Mouse (Mus musculus): ENCODE measurements at regions not wholly inside any gene's neighbourhood (a gene's known extent, or its start where the extent isn't known, plus 50 kb on each side); places are given as distances from the start of the nearest gene placed in this dataset.

- Histone ChIP-seq H3K27me3 (replicated peaks; ENCODE audit: control insufficient read depth, insufficient read depth, low read length) (no peaks in the 10 kb centered on the region), H3K36me3 (ENCODE audit: control insufficient read depth, insufficient read depth) (no peaks in the 10 kb centered on the region), H3K9me3 (ENCODE audit: control insufficient read depth, low read length) (no peaks in the 10 kb centered on the region), H3K4me2 (ENCODE audit: low read length) (no peak overlapping the region), H3K4me1 (replicated peaks; ENCODE audit: control insufficient read depth, insufficient read depth, low read length) (no peaks in the 10 kb centered on the region), H3K27ac (ENCODE audit: low read length) (no peak overlapping the region), H3K9ac (replicated peaks; ENCODE audit: low read depth, low read length) (no peak overlapping the region), H3K4me3 (replicated peaks; ENCODE audit: low read length) (no peak overlapping the region)
- no peak for ATAC-seq
- WGBS: 89% methylated on average over 8 of the region's 8 CpGs
Measured at GRCm38 (mm10) chr14:68305166-68305565, 988.9 kb downstream of the Synb start.

- Histone ChIP-seq H3K4me1 (replicated peaks; ENCODE audit: control insufficient read depth, insufficient read depth, low read length) (no peaks in the 10 kb centered on the region), H3K9ac (replicated peaks; ENCODE audit: low read depth, low read length) (no peak overlapping the region), H3K4me2 (ENCODE audit: low read length) (no peak overlapping the region), H3K36me3 (ENCODE audit: control insufficient read depth, insufficient read depth) (no peaks in the 10 kb centered on the region), H3K27ac (ENCODE audit: low read length) (no peak overlapping the region), H3K27me3 (replicated peaks; ENCODE audit: control insufficient read depth, insufficient read depth, low read length) (no peaks in the 10 kb centered on the region), H3K4me3 (replicated peaks; ENCODE audit: low read length) (no peak overlapping the region), H3K9me3 (ENCODE audit: control insufficient read depth, low read length) (no peaks in the 10 kb centered on the region)
- ATAC-seq: no peak
- WGBS: 76% methylated on average over 4 of the region's 4 CpGs
Measured at GRCm38 (mm10) chr14:68301710-68302109, 992.4 kb downstream of the Synb start.

DNA sequence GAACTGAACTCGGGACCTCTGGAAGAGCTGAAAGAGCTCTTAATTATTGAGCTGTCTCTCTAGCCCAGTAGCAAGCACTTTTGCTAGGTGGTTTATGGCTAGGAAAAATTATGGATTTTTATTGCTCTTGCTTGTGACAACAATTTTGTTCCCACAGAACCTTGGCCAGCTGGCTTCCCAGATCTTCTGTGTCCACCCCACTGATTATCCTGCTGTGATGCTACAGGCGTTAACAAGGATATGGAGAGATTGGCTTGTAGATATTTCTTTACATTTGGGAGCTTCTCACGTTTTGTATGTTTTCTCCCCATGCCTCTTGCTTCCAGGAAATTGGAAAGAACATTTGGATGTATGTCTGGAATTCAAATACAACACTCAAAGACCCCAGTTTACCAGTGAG is 1008.6 kb downstream of the Synb start:
- Histone ChIP-seq H3K4me3 (replicated peaks; ENCODE audit: low read length) (no peak overlapping the region), H3K36me3 (ENCODE audit: control insufficient read depth, insufficient read depth) (no peaks in the 10 kb centered on the region), H3K9me3 (ENCODE audit: control insufficient read depth, low read length) (no peaks in the 10 kb centered on the region), H3K27ac (ENCODE audit: low read length) (no peak overlapping the region), H3K4me2 (ENCODE audit: low read length) (no peak overlapping the region), H3K4me1 (replicated peaks; ENCODE audit: control insufficient read depth, insufficient read depth, low read length) (no peaks in the 10 kb centered on the region), H3K9ac (replicated peaks; ENCODE audit: low read depth, low read length) (no peak overlapping the region), H3K27me3 (replicated peaks; ENCODE audit: control insufficient read depth, insufficient read depth, low read length) (no peaks in the 10 kb centered on the region)
- ATAC-seq: no peak
- WGBS: 82% methylated on average over 3 of the region's 3 CpGs

DNA sequence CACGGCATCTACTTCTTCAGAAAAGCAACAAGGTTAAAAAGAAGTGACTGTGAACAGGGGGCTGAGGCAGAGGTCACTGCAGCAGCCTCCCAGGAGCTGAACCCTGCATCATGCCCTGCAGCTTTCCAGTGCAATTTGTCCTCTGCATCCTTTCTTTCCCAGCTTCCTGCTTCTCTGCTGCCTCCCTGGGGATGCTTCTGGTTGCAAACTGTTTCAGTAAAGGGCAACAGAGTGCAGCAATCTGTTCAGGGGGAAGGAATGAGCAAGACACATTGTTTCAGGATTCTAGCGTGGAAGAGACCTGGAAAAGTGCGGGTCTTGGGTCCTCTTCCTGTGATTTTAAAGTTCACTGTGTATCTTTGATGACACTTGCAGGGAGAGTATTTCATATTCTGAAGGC is 1032.7 kb downstream of the Synb start:
- ATAC-seq: no peak
- H3K9me3 ChIP-seq (ENCODE audit: control insufficient read depth, low read length): no peaks in the 10 kb centered on the region
- no peaks in the 10 kb centered on the region for H3K27me3 ChIP-seq (replicated peaks; ENCODE audit: control insufficient read depth, insufficient read depth, low read length)
- H3K4me2 ChIP-seq (ENCODE audit: low read length): no peak overlapping the region
- peaks cover 3% of the 10 kb centered on the region; the same call in 1 of the 2 replicates for H3K4me1 ChIP-seq (replicated peaks; ENCODE audit: control insufficient read depth, insufficient read depth, low read length)
- H3K9ac ChIP-seq (replicated peaks; ENCODE audit: low read depth, low read length): no peak overlapping the region
- no peaks in the 10 kb centered on the region for H3K36me3 ChIP-seq (ENCODE audit: control insufficient read depth, insufficient read depth)
- no peak overlapping the region for H3K27ac ChIP-seq (ENCODE audit: low read length)
- no peak overlapping the region for H3K4me3 ChIP-seq (replicated peaks; ENCODE audit: low read length)
- WGBS: 69% methylated on average over 3 of the region's 3 CpGs

- no peak overlapping the region for H3K4me3 ChIP-seq (replicated peaks; ENCODE audit: low read length)
- H3K36me3 ChIP-seq (ENCODE audit: control insufficient read depth, insufficient read depth): no peaks in the 10 kb centered on the region
Measured at GRCm38 (mm10) chr14:68246966-68247365, 1047.1 kb downstream of the Synb start.

DNA sequence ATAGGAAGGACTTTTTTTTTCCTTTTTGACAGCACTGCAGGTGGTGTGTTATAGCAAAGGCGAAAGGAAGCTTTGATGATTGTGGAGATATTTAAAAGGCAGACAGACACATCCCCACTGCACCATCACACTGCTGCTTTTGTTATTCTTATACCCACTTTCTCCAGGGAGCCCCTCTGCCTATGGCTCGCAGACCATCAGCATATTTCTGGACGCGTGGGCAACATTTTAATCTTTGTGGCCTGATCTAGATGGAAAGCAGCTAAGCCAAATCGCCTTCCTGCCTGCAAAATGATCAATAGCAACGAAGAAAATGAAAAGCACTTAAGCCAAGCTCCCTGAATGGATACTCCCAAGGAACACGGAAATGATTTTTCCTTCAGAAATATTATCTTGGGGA is 1054.0 kb downstream of the Synb start:
- WGBS: 71% methylated on average over 7 of the region's 7 CpGs
- no peak overlapping the region for H3K27ac ChIP-seq (ENCODE audit: low read length)
- no peaks in the 10 kb centered on the region for H3K27me3 ChIP-seq (replicated peaks; ENCODE audit: control insufficient read depth, insufficient read depth, low read length)
- H3K4me2 ChIP-seq (ENCODE audit: low read length): no peak overlapping the region
- no peak for ATAC-seq
- H3K9me3 ChIP-seq (ENCODE audit: control insufficient read depth, low read length): no peaks in the 10 kb centered on the region
- no peak overlapping the region for H3K9ac ChIP-seq (replicated peaks; ENCODE audit: low read depth, low read length)
- no peak overlapping the region for H3K4me3 ChIP-seq (replicated peaks; ENCODE audit: low read length)
- no peaks in the 10 kb centered on the region for H3K36me3 ChIP-seq (ENCODE audit: control insufficient read depth, insufficient read depth)
- H3K4me1 ChIP-seq (replicated peaks; ENCODE audit: control insufficient read depth, insufficient read depth, low read length): no peaks in the 10 kb centered on the region

More at GRCm38 (mm10) chr14:68246966-68247365, 1047.1 kb downstream of the Synb start:
- Histone ChIP-seq H3K27me3 (replicated peaks; ENCODE audit: control insufficient read depth, insufficient read depth, low read length) (no peaks in the 10 kb centered on the region), H3K9ac (replicated peaks; ENCODE audit: low read depth, low read length) (no peak overlapping the region), H3K9me3 (ENCODE audit: control insufficient read depth, low read length) (no peaks in the 10 kb centered on the region), H3K4me1 (replicated peaks; ENCODE audit: control insufficient read depth, insufficient read depth, low read length) (no peaks in the 10 kb centered on the region), H3K4me2 (ENCODE audit: low read length) (no peak overlapping the region), H3K27ac (ENCODE audit: low read length) (no peak overlapping the region)
- WGBS: 88% methylated on average over 2 of the region's 2 CpGs
- ATAC-seq: no peak

DNA sequence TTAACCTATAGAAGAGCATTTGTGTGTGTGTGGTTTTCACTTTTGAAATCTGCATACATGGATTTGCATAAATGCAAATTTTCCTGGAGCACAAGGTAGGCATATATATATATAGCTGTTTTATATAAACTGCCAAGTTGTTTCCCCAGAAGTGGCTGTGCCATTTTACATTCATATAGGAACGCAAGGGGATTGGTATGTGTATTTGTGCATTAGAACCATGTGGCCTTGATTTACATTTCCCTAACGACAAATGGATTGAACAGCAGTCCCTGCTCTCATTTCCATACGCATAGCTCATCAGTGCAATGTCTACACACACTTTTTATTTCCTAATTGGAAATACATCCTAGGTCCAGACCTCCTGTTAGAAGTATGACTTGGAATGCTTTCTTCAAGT is 1069.9 kb downstream of the Synb start:
- Histone ChIP-seq H3K4me2 (ENCODE audit: low read length) (no peak overlapping the region), H3K9ac (replicated peaks; ENCODE audit: low read depth, low read length) (no peak overlapping the region), H3K4me1 (replicated peaks; ENCODE audit: control insufficient read depth, insufficient read depth, low read length) (peaks cover 2% of the 10 kb centered on the region; the same call in 1 of the 2 replicates), H3K4me3 (replicated peaks; ENCODE audit: low read length) (no peak overlapping the region), H3K36me3 (ENCODE audit: control insufficient read depth, insufficient read depth) (no peaks in the 10 kb centered on the region), H3K9me3 (ENCODE audit: control insufficient read depth, low read length) (no peaks in the 10 kb centered on the region), H3K27me3 (replicated peaks; ENCODE audit: control insufficient read depth, insufficient read depth, low read length) (no peaks in the 10 kb centered on the region), H3K27ac (ENCODE audit: low read length) (no peak overlapping the region)
- WGBS: 49% methylated on average over 3 of the region's 3 CpGs
- peak; percentile 54 for ATAC-seq

- H3K27me3 ChIP-seq (replicated peaks; ENCODE audit: control insufficient read depth, insufficient read depth, low read length): no peaks in the 10 kb centered on the region
- no peaks in the 10 kb centered on the region for H3K36me3 ChIP-seq (ENCODE audit: control insufficient read depth, insufficient read depth)
- WGBS: 61% methylated on average over 9 of the region's 9 CpGs
- H3K4me2 ChIP-seq (ENCODE audit: low read length): no peak overlapping the region
- H3K9ac ChIP-seq (replicated peaks; ENCODE audit: low read depth, low read length): no peak overlapping the region
- H3K9me3 ChIP-seq (ENCODE audit: control insufficient read depth, low read length): no peaks in the 10 kb centered on the region
- no peak overlapping the region for H3K4me3 ChIP-seq (replicated peaks; ENCODE audit: low read length)
- H3K4me1 ChIP-seq (replicated peaks; ENCODE audit: control insufficient read depth, insufficient read depth, low read length): peaks cover 6% of the 10 kb centered on the region
- no peak overlapping the region for H3K27ac ChIP-seq (ENCODE audit: low read length)
- no peak for ATAC-seq
Measured at GRCm38 (mm10) chr14:68219025-68219595, 1075.0 kb downstream of the Synb start.

DNA sequence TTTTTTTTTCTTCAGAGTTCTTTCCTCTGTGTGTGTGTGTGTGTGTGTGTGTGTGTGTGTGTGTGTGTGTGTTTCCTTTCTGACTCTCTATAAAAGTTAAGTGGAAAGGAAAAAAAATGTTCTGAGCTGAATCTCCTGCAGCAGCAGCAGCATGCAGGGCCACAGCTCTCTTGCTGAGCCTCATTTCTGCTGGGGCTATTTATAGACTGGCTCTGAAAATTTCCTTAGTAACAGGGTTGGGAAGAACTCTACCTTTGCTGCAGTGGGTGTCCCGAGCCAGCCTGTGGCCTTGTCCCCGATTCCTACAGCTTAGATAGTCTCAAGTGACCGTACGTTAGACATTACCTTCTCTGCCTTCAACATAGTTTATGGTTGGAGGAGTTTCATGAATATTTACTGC is 1075.6 kb downstream of the Synb start:
- H3K4me2 ChIP-seq (ENCODE audit: low read length): no peak overlapping the region
- 71% methylated on average over 4 of the region's 4 CpGs for WGBS
- no peak for ATAC-seq
- H3K4me1 ChIP-seq (replicated peaks; ENCODE audit: control insufficient read depth, insufficient read depth, low read length): peaks cover 6% of the 10 kb centered on the region
- H3K9me3 ChIP-seq (ENCODE audit: control insufficient read depth, low read length): no peaks in the 10 kb centered on the region
- H3K36me3 ChIP-seq (ENCODE audit: control insufficient read depth, insufficient read depth): no peaks in the 10 kb centered on the region
- H3K27me3 ChIP-seq (replicated peaks; ENCODE audit: control insufficient read depth, insufficient read depth, low read length): no peaks in the 10 kb centered on the region
- no peak overlapping the region for H3K4me3 ChIP-seq (replicated peaks; ENCODE audit: low read length)
- H3K27ac ChIP-seq (ENCODE audit: low read length): no peak overlapping the region
- H3K9ac ChIP-seq (replicated peaks; ENCODE audit: low read depth, low read length): no peak overlapping the region

GRCm38 (mm10) chr14:68217986-68218385 is 1076.1 kb downstream of the Synb start:
- Histone ChIP-seq H3K27me3 (replicated peaks; ENCODE audit: control insufficient read depth, insufficient read depth, low read length) (no peaks in the 10 kb centered on the region), H3K36me3 (ENCODE audit: control insufficient read depth, insufficient read depth) (no peaks in the 10 kb centered on the region), H3K27ac (ENCODE audit: low read length) (no peak overlapping the region), H3K4me3 (replicated peaks; ENCODE audit: low read length) (no peak overlapping the region), H3K9ac (replicated peaks; ENCODE audit: low read depth, low read length) (no peak overlapping the region), H3K4me1 (replicated peaks; ENCODE audit: control insufficient read depth, insufficient read depth, low read length) (peaks cover 6% of the 10 kb centered on the region), H3K4me2 (ENCODE audit: low read length) (no peak overlapping the region), H3K9me3 (ENCODE audit: control insufficient read depth, low read length) (no peaks in the 10 kb centered on the region)
- ATAC-seq: no peak
- 80% methylated on average over 6 of the region's 6 CpGs for WGBS
